Mouse (Mus musculus) layer of hippocampus, adult 2 months (tissue): ENCODE results near the gene Ugcg. TPM values are rescaled to one million over a fixed set of nuclear protein-coding genes. Genes with fewer than 3 reads are reported as not detected.

Source experiments
- DNase-seq, 2 experiments: peaks; one replicate each; pipeline ENCODE4 v3.0.0; 2022; ENCODE audit warnings: low spot score in 2 of 2
- H3K27ac ChIP-seq: fragments of 200-600 bp; 2 replicates; pipeline ENCODE4 v1.8.1; 2022
- H3K4me3 ChIP-seq: fragments of 200-600 bp; 2 replicates; pipeline ENCODE4 v1.8.1; 2022; ENCODE audit warnings: mild to moderate bottlenecking
- CTCF ChIP-seq: fragments of 200-600 bp; conservative IDR thresholded peaks from 2 replicates; pipeline ENCODE4 v1.8.1; 2022; ENCODE audit warnings: antibody characterized with exemption, mild to moderate bottlenecking, moderate library complexity
- total RNA-seq, 2 experiments: library from RNA; stranded (reverse); gene quantifications; 2 replicates each; pipeline ENCODE4 v1.2.3; 2021

The Ugcg gene
- total RNA-seq, 2 experiments from 2014 or later = 67.1 to 68.0 TPM

DNA sequence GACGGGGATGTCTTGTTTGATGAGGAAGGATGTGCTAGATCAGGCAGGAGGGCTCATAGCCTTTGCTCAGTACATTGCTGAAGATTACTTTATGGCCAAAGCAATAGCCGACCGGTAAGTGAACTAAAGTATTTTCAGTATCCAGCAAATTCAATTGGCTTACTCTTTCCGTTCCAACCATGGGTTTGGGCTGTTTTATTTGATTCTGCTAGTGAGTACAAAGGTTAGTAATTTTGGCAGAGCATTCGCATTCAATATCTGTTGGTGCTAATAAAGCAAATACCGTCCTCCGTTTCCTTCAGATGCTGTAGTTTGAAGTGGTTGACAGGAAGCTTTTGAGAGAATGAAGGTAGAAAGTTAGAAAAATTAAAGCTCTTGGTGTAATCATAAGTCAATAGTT, 28.0 kb downstream of the Ugcg start:
- no peak for TF ChIP-seq CTCF
- Histone ChIP-seq H3K4me3 (no peak overlapping the region), H3K27ac (no peak overlapping the region)
- no peak for DNase-seq

DNA sequence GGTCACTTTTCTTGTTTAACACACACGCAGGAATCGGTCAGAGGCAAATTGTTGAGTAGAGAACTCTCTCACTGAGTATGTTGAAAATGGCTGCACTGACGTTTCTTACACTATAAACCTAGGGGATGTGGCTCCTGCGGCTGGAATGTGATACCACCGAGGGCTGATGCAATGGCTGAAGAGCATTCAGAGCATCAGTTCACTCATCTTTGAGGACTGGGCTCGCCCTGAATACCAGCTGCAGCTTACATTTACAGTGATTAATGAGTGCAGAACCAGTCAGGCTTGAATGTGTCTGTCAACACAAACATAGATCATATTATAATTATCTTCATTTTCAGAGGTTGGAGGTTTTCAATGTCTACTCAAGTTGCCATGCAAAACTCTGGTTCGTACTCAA, 29.1 kb downstream of the Ugcg start:
- Histone ChIP-seq H3K4me3 (no peak overlapping the region), H3K27ac (no peak overlapping the region)
- TF ChIP-seq CTCF = no peak
- no peak for DNase-seq

GRCm38 (mm10) chr4:59222226-59222625, 33.2 kb downstream of the Ugcg start:
- Histone ChIP-seq H3K27ac (no peak overlapping the region), H3K4me3 (no peak overlapping the region)
- TF ChIP-seq CTCF = no peak
- no peak for DNase-seq

- no peak for DNase-seq
- no peak overlapping the region for H3K27ac ChIP-seq
- no peak for TF ChIP-seq CTCF
- no peak overlapping the region for H3K4me3 ChIP-seq
Observed at GRCm38 (mm10) chr4:59223055-59223615, 34.1 kb downstream of the Ugcg start.

DNA sequence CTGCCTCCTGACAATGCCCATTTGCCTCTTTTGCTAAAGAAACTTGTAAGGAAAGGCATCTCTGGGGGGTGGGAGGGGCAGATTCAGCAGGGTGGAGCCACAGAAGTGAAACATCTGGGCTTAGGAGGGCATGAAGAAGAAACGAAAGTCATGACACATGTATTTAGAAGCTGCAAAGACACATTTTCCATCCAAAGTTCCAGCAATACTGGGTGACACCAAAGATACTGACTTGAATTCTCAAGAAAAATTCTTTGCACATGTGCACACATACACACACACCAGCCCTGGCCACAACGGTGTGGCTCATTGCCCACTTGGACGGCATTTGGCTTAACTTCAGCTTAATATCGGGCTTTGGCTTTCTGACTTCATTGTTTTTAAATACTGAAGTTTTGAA, 35.8 kb downstream of the Ugcg start:
- Histone ChIP-seq H3K4me3 (no peak overlapping the region), H3K27ac (no peak overlapping the region)
- no peak for TF ChIP-seq CTCF
- no peak for DNase-seq

DNA sequence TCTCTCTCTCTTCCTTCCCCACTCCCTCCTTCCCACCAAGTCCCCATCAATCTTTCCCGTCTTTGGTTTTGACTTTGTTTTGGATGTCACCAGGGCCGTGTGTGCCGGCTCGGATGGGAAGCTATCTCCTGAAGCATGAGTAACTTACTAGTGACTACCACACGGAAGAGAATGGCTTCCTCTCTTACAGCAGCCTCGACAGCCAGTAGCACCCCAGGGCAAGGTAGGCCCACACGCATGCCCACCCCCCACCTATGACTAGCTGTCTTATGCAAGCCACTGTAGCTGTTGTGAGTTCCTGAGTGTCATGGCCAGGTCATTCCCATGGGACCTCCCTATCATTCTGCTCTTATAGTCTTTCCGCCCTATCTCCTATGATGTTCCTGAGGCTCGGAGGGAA, 38.0 kb downstream of the Ugcg start:
- TF ChIP-seq CTCF = no peak
- H3K27ac ChIP-seq = no peak overlapping the region
- no peak overlapping the region for H3K4me3 ChIP-seq
- no peak for DNase-seq

DNA sequence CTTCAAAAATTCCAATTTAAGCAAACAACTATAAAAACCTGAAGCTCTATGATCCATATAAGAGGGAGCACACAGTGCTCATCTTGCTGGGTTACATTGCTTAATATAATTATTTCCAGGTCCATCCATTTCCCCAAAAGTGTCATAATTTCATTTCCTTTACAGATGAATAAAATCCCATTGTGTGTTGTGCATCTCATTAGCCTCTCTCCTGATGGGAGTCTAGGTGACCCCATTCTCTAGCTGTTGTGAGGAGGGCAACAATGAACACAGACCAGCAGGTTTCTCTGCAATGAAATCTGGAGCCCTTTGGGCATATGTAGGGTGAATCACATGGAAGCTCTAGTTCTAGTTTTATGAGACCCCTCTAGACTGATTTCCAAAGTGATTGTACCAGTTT, 39.9 kb downstream of the Ugcg start:
- H3K4me3 ChIP-seq = no peak overlapping the region
- no peak overlapping the region for H3K27ac ChIP-seq
- no peak for TF ChIP-seq CTCF
- no peak for DNase-seq

GRCm38 (mm10) chr4:59231266-59232055, 42.4 kb downstream of the Ugcg start:
- no peak for DNase-seq
- Histone ChIP-seq H3K4me3 (no peak overlapping the region), H3K27ac (no peak overlapping the region)
- no peak for TF ChIP-seq CTCF

DNA sequence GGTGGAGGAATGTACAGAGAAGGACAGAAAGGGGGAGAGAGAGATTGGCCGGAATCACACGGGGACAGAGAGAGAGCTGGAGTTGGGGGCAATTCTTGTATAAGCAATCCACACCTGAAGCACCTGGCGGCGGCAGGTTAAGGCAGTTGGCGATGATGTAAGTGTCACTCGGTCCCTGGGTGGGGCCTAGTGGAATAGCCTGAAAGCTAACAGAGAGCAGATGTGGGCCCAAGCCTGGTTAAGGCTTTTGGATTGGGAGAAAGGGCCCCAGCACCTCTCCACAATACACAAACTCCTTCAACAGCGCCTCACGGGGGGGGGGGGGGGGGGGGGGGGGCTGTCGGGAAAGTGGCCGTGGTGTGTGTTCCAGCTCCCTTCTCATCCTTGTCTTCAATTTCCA, 45.0 kb downstream of the Ugcg start:
- no peak overlapping the region for H3K4me3 ChIP-seq
- TF ChIP-seq CTCF = no peak

DNA sequence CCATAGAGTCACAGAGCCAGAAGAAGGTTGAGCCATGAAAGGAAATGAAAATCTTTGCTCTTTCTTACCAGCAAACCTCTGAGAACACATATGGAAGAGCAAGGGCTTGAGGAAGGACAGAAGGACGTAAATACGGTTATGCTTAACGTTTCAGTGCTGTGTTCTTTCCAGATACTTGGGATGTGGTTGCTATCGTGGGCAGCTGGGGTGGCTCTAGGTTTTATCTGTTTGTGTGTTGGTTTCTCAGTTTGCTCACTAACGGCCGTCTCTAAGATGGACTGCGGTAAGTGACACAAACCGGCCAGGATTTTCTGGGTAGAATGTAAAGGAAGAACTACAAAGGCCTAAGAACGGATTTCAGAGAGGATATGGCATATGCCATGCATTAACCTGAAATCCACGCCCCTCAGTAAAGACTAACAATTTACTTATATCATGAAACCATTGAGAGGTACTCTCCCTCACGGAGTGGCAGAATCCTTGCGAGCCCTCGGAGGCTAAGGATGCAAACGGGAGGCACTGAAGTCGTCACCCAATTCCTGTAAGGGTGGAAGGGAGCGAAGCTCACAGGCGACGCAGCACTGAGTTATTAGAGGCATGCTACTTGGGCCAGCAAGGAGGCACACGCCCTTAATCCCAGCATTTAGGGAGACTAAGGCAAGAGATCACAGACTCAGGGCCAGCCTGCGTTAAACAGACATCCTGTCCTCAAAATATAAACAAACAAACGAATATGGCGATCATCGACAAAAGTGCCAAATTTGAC, 45.6 kb downstream of the Ugcg start:
- no peak for TF ChIP-seq CTCF
- DNase-seq = no peak
- H3K27ac ChIP-seq = no peak overlapping the region
- no peak overlapping the region for H3K4me3 ChIP-seq

More for the DNA sequence above, 45.0 kb downstream of the Ugcg start:
- DNase-seq = no peak
- no peak overlapping the region for H3K27ac ChIP-seq

- no peak for DNase-seq
- H3K4me3 ChIP-seq = no peak overlapping the region
- TF ChIP-seq CTCF = no peak
- no peak overlapping the region for H3K27ac ChIP-seq
Observed at GRCm38 (mm10) chr4:59236362-59236761, 47.3 kb downstream of the Ugcg start.

GRCm38 (mm10) chr4:59238641-59239311, 49.7 kb downstream of the Ugcg start:
- peak in 1 of 2 experiments; percentile 4 for DNase-seq
- TF ChIP-seq CTCF = no peak
- H3K4me3 ChIP-seq = no peak overlapping the region
- peak overlapping the region; percentile 36; the same call in 1 of the 2 replicates for H3K27ac ChIP-seq

- H3K27ac ChIP-seq = no peak overlapping the region
- no peak overlapping the region for H3K4me3 ChIP-seq
- DNase-seq = no peak
- TF ChIP-seq CTCF = no peak
Observed at GRCm38 (mm10) chr4:59239312-59239728, 50.3 kb downstream of the Ugcg start.
